Mouse (Mus musculus) adrenal gland, postnatal 14 days (tissue): ENCODE data around the gene Borcs5. TPM values are rescaled to one million over a fixed set of nuclear protein-coding genes. Genes with fewer than 3 reads are reported as not detected.

Source experiments
- DNase-seq: peaks from one replicate; pipeline ENCODE4 v3.0.0; 2021; ENCODE audit warnings: mixed read lengths
- total RNA-seq: library from RNA; stranded (reverse); gene quantifications from 2 replicates; pipeline ENCODE4 v1.2.3, GENCODE M21; 2021

The Borcs5 gene
- total RNA-seq, 1 experiment from 2014 or later, result 11.9 TPM

DNA sequence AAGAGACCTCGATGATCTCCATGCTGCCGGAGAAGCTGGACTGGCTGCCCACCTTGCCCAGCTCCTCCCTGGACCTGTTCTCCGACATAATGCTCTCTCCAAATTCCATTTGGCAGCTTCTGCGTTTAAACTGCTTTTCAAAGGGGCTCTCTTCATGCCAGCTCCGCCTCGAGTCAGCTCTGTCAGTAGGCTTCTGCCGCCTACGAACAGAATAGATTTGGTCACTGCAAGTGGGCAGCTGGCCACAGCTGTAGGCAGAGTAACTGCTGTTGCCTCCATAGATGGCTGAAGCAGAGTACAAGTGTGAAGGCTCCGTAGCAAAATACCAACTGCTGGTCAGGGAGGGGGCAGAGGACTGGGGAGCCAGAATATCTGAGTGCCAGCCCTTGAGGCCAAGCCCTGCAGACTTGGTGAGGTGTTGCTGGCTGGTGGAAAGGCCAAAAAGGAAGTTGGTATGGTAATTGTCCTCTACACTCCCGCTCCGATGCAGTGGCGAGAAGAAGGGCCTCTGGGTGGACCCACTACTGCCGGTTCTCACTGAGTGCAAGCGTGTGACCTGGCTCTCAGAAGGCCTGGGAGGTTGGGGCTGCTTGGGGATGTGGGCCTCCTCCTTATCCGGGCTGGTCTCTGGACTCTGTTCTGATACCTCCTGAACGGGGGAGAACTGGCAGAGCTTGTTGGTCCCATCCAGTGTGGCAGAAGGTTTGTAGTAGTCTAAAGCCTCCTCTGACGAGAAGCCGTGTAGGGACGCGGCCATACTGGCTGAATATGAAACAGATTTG is 78.8 kb downstream of the Borcs5 start:
- DNase-seq, result no peak

GRCm38 (mm10) chr6:134718668-134719065 is 79.4 kb downstream of the Borcs5 start:
- peak; percentile 36 for DNase-seq

DNA sequence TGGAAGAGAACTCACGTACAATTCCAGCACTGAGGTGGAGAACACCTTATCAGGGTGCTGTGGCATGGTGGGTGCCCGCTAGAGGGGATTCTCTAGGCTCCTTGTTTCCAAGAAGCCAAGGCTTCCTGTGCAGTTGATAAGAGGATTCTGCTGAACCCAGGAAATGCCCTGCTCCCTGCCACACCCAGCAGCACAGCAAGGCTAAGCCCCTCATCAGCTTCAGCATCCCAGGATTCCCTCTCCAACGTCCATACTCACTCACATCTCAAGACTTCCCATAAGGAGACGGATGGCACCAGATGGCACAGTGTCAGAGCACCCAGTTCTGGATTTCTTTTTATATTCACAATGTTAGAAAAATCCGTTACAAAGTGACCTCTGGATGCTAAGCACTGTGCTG is 79.8 kb downstream of the Borcs5 start:
- no peak for DNase-seq

GRCm38 (mm10) chr6:134720150-134720549 is 80.8 kb downstream of the Borcs5 start:
- no peak for DNase-seq

GRCm38 (mm10) chr6:134721729-134722269 is 82.5 kb downstream of the Borcs5 start:
- DNase-seq, result no peak

GRCm38 (mm10) chr6:134722906-134723305 is 83.6 kb downstream of the Borcs5 start:
- no peak for DNase-seq

GRCm38 (mm10) chr6:134723326-134723725 is 84.0 kb downstream of the Borcs5 start:
- no peak for DNase-seq

DNA sequence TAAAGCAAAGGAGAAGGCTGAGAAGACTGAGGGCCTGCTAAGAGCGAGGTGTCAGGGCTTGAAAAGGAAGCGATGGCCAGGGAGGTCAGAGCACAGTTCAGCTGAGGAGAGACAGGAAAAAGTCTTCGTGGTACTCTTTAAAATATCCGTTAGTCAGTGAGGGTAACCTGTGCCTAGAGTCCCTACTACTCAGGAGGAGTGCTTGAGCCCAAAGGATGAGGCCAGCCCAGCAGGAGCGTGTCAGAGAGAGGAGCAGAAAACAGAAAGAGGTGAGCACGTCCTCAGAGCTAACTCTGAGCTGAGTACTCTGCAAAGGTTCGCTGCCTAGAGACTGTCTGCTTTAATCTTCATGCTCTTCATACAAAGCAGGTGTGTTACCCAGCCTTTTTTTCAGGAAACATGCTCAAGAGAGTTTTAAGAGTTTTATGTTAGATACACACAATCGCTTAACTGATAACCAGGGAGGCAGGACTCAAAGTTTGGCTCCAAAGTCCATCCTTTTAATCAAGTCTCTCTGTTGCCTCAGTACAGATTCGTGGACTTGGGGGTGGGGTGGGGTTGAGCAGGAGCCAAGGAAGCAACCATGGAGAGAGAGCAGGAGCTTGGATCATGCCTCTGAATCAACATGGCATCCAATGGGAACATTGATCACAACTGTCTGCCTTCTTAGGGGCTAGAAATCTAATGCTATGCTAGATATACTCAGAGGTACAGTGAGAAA is 84.7 kb downstream of the Borcs5 start:
- no peak for DNase-seq

- no peak for DNase-seq
These were observed 86.1 kb downstream of the Borcs5 start for GRCm38 (mm10) chr6:134725406-134725805.

- no peak for DNase-seq
These were observed 91.7 kb downstream of the Borcs5 start for GRCm38 (mm10) chr6:134730978-134731377.

- no peak for DNase-seq
These were observed 93.5 kb downstream of the Borcs5 start for GRCm38 (mm10) chr6:134732813-134733212.

- DNase-seq, result no peak
These were observed 94.5 kb downstream of the Borcs5 start for GRCm38 (mm10) chr6:134733800-134734221.

- no peak for DNase-seq
These were observed 97.5 kb downstream of the Borcs5 start for GRCm38 (mm10) chr6:134736853-134737252.

- no peak for DNase-seq
These were observed 104.3 kb downstream of the Borcs5 start for GRCm38 (mm10) chr6:134743568-134743967.

DNA sequence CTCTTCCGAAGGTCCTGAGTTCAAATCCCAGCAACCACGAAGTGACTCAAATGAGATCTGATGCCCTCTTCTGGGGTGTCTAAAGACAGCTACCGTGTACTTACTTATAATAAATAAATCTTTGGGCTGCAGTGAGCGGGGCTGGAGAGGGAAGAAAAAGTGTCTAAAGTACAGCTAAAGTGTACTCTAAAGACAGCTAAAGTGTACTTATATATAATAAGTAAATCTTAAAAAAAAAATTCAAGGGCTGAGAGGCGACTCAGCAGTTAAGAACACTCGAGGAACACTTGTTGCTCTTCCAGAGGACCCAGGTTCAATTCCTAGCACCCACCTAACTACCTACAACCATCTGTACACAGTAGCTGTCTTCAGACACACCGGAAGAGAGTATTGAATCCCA is 106.6 kb downstream of the Borcs5 start:
- no peak for DNase-seq

DNA sequence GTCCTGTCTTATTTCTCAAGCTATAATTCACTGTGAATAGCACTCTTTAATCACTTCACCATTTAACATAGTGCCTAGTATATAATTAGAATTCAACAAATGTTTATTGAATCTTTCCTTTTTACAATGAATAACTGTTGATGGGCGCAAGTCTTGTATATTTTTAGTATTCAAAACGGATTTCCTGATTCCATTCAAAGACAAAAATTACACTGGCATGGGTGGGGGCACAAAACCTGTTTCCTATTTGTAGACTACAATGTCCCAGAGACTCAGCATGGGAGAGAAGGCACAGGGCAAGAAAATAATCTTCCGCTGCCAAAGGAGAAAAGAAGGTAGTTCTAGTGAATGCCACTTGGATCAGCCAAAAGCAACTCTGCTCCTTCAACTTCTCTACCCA is 108.8 kb downstream of the Borcs5 start:
- DNase-seq, result no peak

GRCm38 (mm10) chr6:134751087-134751486 is 111.8 kb downstream of the Borcs5 start:
- DNase-seq, result no peak

DNA sequence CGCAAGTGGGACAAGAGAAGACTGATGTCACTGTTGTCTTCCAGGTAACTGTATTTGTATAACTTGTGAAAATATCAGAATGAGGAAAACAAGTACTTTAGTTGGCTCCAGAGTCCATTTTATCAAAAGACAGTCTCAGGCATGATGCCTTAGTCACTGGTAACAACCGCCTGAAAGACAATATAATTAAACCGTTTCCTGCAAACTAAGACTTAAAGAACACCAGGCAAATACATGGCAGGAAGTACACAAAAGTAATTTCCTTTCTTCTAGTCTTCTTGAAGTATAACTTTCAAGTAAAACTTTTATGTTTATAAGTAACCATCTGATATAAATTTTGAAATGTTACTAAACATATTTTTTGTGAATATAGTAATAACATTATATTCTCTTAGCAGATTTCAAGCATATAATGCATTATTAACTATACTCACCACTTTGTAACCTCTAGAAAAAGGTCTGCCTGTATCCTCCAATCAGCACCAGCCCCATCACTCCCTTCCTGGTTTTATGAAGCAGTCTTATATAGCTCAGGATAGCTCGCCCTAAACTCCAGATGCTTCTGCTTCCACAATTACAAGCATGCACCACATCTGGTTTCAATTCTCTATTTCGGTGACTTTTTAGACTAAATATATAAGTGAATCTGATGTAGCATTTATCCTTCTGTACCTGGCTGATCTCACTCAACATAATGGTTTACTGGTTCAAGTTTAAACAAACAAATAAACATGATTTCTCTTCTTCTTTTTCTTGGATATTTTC is 112.8 kb downstream of the Borcs5 start:
- no peak for DNase-seq

- DNase-seq, result no peak
These were observed 114.1 kb downstream of the Borcs5 start for GRCm38 (mm10) chr6:134753412-134753811.

- no peak for DNase-seq
These were observed 114.5 kb downstream of the Borcs5 start for GRCm38 (mm10) chr6:134753858-134754257.

- DNase-seq, result no peak
These were observed 116.7 kb downstream of the Borcs5 start for GRCm38 (mm10) chr6:134756058-134756457.
